Mouse (Mus musculus): ENCODE measurements around the gene Kctd10.

The Kctd10 gene

DNA sequence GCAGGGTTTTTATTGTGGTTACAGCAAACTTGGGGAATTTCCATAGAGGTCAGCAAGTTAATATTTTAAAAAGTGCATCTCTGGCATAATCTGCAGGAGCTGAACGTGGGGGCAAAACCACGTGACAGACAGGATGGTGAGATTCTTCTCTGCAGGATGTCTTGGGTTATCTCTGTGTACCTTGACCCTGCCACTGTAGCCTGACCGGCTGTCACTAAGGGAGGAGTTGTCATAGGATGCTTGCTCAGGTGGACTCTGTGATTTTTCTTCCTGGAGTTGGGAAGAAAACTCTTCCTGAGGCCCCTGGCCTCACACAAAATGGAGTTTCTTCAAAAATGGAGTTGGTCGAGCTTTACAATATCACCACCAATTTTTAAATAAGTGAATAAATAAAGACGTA is 37.3 kb downstream of the Kctd10 start:
- DNase-seq = no peak

DNA sequence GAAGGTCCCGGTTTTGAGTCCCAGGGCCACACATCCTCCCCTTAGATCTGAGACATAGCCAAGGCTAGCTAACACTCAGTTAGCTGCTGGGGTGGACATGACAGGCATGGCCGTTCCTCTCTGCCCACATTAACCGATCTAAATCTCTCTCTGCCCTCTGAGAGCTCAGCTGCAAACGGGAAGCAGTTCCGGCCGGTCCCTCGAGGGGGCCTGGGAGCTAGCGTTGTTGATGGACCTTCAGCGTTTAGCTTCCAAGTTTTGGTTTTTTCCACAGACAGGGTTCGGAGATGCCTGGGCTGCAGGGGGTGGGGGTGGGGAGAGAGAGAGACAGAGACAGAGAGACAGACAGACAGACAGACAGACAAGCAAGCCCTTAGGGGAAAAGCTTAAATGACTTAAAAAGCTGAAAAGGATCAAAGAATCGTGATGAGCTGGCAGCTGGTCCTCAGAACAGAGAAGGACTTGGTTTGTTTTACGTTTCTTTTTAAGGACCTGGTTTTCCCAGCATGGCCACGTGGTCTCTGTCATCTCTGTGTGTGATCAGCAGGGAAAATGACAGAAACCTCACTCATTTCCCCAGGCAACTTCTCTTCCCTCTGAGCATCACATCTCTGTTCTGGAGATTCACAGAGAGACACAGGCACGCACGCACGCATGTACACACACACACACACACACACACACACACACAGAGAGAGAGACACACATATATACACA is 56.4 kb downstream of the Kctd10 start:
- no peak for DNase-seq

DNA sequence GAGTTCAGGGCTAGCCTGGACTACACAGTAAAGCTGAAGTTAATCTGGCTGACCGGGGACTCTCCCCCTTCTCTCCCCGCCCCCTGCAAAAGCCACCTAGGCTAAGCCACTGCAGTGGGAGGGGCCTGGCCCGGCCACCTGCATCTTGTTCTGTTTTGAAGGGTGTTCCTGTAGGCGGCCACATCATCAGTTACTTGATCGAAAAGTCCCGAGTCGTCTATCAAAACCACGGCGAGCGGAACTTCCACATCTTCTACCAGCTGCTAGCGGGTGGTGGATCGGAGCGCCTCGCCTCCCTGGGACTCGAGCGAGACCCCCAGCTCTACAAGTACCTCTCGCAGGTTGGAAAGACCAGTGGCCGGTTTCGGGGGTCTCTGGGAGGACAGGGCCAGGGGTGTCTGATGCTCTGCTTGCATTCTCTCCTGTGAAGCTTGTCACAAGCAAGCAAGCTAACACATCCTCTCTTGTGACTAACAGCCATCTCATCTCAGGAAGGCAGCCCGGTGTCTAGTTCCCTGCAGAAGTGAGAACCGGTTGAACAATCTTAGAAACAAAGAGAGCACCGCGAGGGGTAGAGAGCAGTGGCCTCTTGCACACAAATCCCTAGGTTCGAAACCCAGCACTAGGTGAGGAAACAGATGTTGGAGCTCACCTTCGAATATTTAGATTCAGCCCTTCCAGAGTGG is 57.1 kb downstream of the Kctd10 start:
- DNase-seq = no peak
